In genomic region chr2:104709786-104710337, GRCm38 (mm10) we compare ENCODE assay signal across 39 mouse cellular contexts. TPM values are rescaled to one million over a fixed set of nuclear protein-coding genes. Genes with fewer than 3 reads are reported as not detected.
A peak's percentile ranks its signal among the peaks of the same experiment; 100 is the strongest.
DNase-seq lines count a peak whose midpoint lies in the region; ATAC-seq and TF ChIP-seq lines count a peak whose summit lies in the region.
"Had no signal": no experiment of that assay in that cellular context is flagged by ENCODE, and none has a peak within 500 bp of the region (broad histone marks: within the 10 kb centered on the region; RNA-seq: fewer than 3 reads in every experiment).

No protein-coding gene starts in this region.

- 0 out of 2 replicates have a peak, but pooled peaks cover 3% of the 10 kb centered on the region for H3K27me3 ChIP-seq in hindbrain, embryonic 13.5 days
- no peaks in the 10 kb centered on the region for H3K27me3 ChIP-seq in hindbrain, embryonic 16.5 days (replicated peaks; ENCODE audit: control insufficient read depth, insufficient read depth, low read length)
- H3K27me3 ChIP-seq in midbrain, embryonic 15.5 days (replicated peaks): no peaks in the 10 kb centered on the region
- no peaks in the 10 kb centered on the region for H3K27me3 ChIP-seq in midbrain, embryonic 11.5 days (ENCODE audit: control insufficient read depth, insufficient read depth, low read length)
- no peaks in the 10 kb centered on the region for H3K27me3 ChIP-seq in lung, postnatal 0 days (replicated peaks; ENCODE audit: insufficient read depth, low read length)

- no peaks in the 10 kb centered on the region for H3K9me3 ChIP-seq in hindbrain, embryonic 13.5 days
- H3K9me3 ChIP-seq in hindbrain, embryonic 16.5 days (ENCODE audit: control insufficient read depth, low read length): no peaks in the 10 kb centered on the region
- H3K9me3 ChIP-seq in midbrain, embryonic 15.5 days: no peaks in the 10 kb centered on the region
- H3K9me3 ChIP-seq in midbrain, embryonic 11.5 days (ENCODE audit: control insufficient read depth, low read length): no peaks in the 10 kb centered on the region
- H3K9me3 ChIP-seq in lung, postnatal 0 days (ENCODE audit: low read length): no peaks in the 10 kb centered on the region
- H3K9me3 ChIP-seq: heart, embryonic 12.5 days; limb, embryonic 12.5 days; liver, embryonic 15.5 days had no signal

- no peak overlapping the region for H3K9ac ChIP-seq in hindbrain, embryonic 13.5 days
- H3K9ac ChIP-seq in hindbrain, embryonic 16.5 days (ENCODE audit: low read depth, low read length): no peak overlapping the region
- no peak overlapping the region for H3K9ac ChIP-seq in midbrain, embryonic 15.5 days
- no peak overlapping the region for H3K9ac ChIP-seq in midbrain, embryonic 11.5 days (ENCODE audit: low read length)
- no peak overlapping the region for H3K9ac ChIP-seq in lung, postnatal 0 days (replicated peaks; ENCODE audit: low read depth)
- H3K9ac ChIP-seq: heart, embryonic 12.5 days; limb, embryonic 12.5 days; liver, embryonic 15.5 days; lung, embryonic 14.5 days had no signal

- peaks cover 37% of the 10 kb centered on the region for H3K79me2 ChIP-seq in macrophage (ENCODE audit: inconsistent target)

- no peak for TF ChIP-seq CTCF in lung, postnatal 0 days (IDR thresholded peaks at IDR 0.05)

- DNase-seq in midbrain, embryonic 11.5 days (ENCODE audit: low spot score, missing footprints): no peak
- no peak for DNase-seq in cerebellum, adult 18-20 months
- DNase-seq in lung, postnatal 0 days (ENCODE audit: low spot score): no peak
- DNase-seq: adrenal gland, adult 8-10 months; cerebellum, adult 8-10 months; cerebellum, postnatal 25 days; gastrocnemius, postnatal 36 days; heart, adult 18-20 months; heart, postnatal 10 days; kidney, adult 11 months; kidney, postnatal 14 days; lung, postnatal 36 days; right cerebral cortex, postnatal 4 days; thymus, postnatal 4 days had no signal

- TF ChIP-seq EP300 in lung, postnatal 0 days (IDR thresholded peaks at IDR 0.05): no peak

- no peak overlapping the region for H3K4me3 ChIP-seq in hindbrain, embryonic 13.5 days
- H3K4me3 ChIP-seq in hindbrain, embryonic 16.5 days (ENCODE audit: low read length): no peak overlapping the region
- no peak overlapping the region for H3K4me3 ChIP-seq in midbrain, embryonic 15.5 days
- no peak overlapping the region for H3K4me3 ChIP-seq in midbrain, embryonic 11.5 days (ENCODE audit: low read depth, low read length)
- no peak overlapping the region for H3K4me3 ChIP-seq in macrophage (ENCODE audit: inconsistent target)
- H3K4me3 ChIP-seq in lung, postnatal 0 days (ENCODE audit: low read depth, low read length): no peak overlapping the region
- H3K4me3 ChIP-seq: heart, embryonic 12.5 days; limb, embryonic 12.5 days; liver, embryonic 15.5 days had no signal

- H3K4me1 ChIP-seq in hindbrain, embryonic 13.5 days (replicated peaks): peaks cover 23% of the 10 kb centered on the region
- peaks cover 17% of the 10 kb centered on the region for H3K4me1 ChIP-seq in hindbrain, embryonic 16.5 days (ENCODE audit: control insufficient read depth, insufficient read depth, low read depth, low read length)
- H3K4me1 ChIP-seq in midbrain, embryonic 15.5 days: peaks cover 25% of the 10 kb centered on the region
- peaks cover 12% of the 10 kb centered on the region for H3K4me1 ChIP-seq in midbrain, embryonic 11.5 days (ENCODE audit: control insufficient read depth, insufficient read depth, low read length)
- H3K4me1 ChIP-seq in lung, postnatal 0 days (ENCODE audit: insufficient read depth, low read depth, low read length): no peaks in the 10 kb centered on the region

- WGBS in hindbrain, embryonic 13.5 days: 70% methylated on average over 6 of the region's 6 CpGs
- 58% methylated on average over 6 of the region's 6 CpGs for WGBS in hindbrain, embryonic 16.5 days
- WGBS in midbrain, embryonic 15.5 days: 61% methylated on average over 6 of the region's 6 CpGs
- WGBS in midbrain, embryonic 11.5 days: 71% methylated on average over 6 of the region's 6 CpGs
- 71% methylated on average over 6 of the region's 6 CpGs for WGBS in macrophage (ENCODE audit: missing documents)
- WGBS in lung, postnatal 0 days: 50% methylated on average over 6 of the region's 6 CpGs

- H3K4me2 ChIP-seq in hindbrain, embryonic 13.5 days: 0 out of 2 replicates have a peak overlapping the region, but pooled peaks have one; percentile 69
- H3K4me2 ChIP-seq in hindbrain, embryonic 16.5 days (ENCODE audit: low read length): no peak overlapping the region
- peak overlapping the region; percentile 78 for H3K4me2 ChIP-seq in midbrain, embryonic 15.5 days
- H3K4me2 ChIP-seq in midbrain, embryonic 11.5 days: no peak overlapping the region
- no peak overlapping the region for H3K4me2 ChIP-seq in lung, postnatal 0 days (replicated peaks; ENCODE audit: low read depth, low read length)
- H3K4me2 ChIP-seq: liver, embryonic 15.5 days had no signal

- no peak overlapping the region for H3K27ac ChIP-seq in hindbrain, embryonic 13.5 days
- no peak overlapping the region for H3K27ac ChIP-seq in hindbrain, embryonic 16.5 days (ENCODE audit: low read depth, low read length)
- no peak overlapping the region for H3K27ac ChIP-seq in midbrain, embryonic 15.5 days
- H3K27ac ChIP-seq in midbrain, embryonic 11.5 days (ENCODE audit: low read depth, low read length): no peak overlapping the region
- peak overlapping the region; percentile 68; the same call in 1 of the 2 replicates for H3K27ac ChIP-seq in macrophage
- H3K27ac ChIP-seq in lung, postnatal 0 days (ENCODE audit: low read length): no peak overlapping the region
- H3K27ac ChIP-seq: limb, embryonic 12.5 days; liver, embryonic 15.5 days; stomach, postnatal 0 days had no signal

- ATAC-seq in hindbrain, embryonic 13.5 days (ENCODE audit: low FRiP score): no peak
- no peak for ATAC-seq in hindbrain, embryonic 16.5 days
- ATAC-seq in midbrain, embryonic 15.5 days (replicated peaks): no peak
- no peak for ATAC-seq in midbrain, embryonic 11.5 days (ENCODE audit: low FRiP score)
- no peak for ATAC-seq in lung, postnatal 0 days
- ATAC-seq: CD4-positive, CD25-positive, alpha-beta regulatory T cell, adult 4 months; forebrain, embryonic 14.5 days; inflammation-experienced regulatory T-cells, adult 6 months had no signal

- peaks cover 12% of the 10 kb centered on the region for H3K36me3 ChIP-seq in hindbrain, embryonic 13.5 days
- peaks cover 2% of the 10 kb centered on the region for H3K36me3 ChIP-seq in hindbrain, embryonic 16.5 days (ENCODE audit: control insufficient read depth, insufficient read depth, low read length)
- H3K36me3 ChIP-seq in midbrain, embryonic 15.5 days (replicated peaks): peaks cover under 1% of the 10 kb centered on the region; the same call in 1 of the 2 replicates
- H3K36me3 ChIP-seq in midbrain, embryonic 11.5 days (ENCODE audit: control insufficient read depth, insufficient read depth, low read length): no peaks in the 10 kb centered on the region
- peaks cover 13% of the 10 kb centered on the region; the same call in 1 of the 2 replicates for H3K36me3 ChIP-seq in macrophage (ENCODE audit: inconsistent target)
- H3K36me3 ChIP-seq in lung, postnatal 0 days (ENCODE audit: insufficient read depth, low read length): no peaks in the 10 kb centered on the region
- H3K36me3 ChIP-seq: liver, embryonic 15.5 days had no signal

RNA-seq across cellular contexts. Expression of gene Tcp11l1, which starts 2.1 kb away (rescaled TPM):
- polyA plus RNA-seq in hindbrain, embryonic 13.5 days (2015; fragmentation: Nextera tagmentation; extraction: Ambion mirVana): 70.5 and 75.1 TPM in 2 replicates
- 48.8 and 55.5 TPM in 2 replicates for polyA plus RNA-seq in hindbrain, embryonic 16.5 days (2015; fragmentation: Nextera tagmentation; extraction: Ambion mirVana)
- polyA plus RNA-seq in midbrain, embryonic 15.5 days (2015; fragmentation: Nextera tagmentation; extraction: Ambion mirVana): 59.5 and 65.1 TPM in 2 replicates
- 58.4 and 72.3 TPM in 2 replicates for polyA plus RNA-seq in midbrain, embryonic 11.5 days (2014; fragmentation: Nextera tagmentation; extraction: Ambion mirVana)
- 10 to 100 TPM; 10.4 to 68.9 (median 41.4) TPM for total RNA-seq in macrophage (2018; cell fraction: chromatin; rRNA removed)
- total RNA-seq in macrophage (2018; cell fraction: cytosol; rRNA removed): 10 to 100 TPM; 23.1 to 39.7 (median 31.7) TPM
- total RNA-seq in macrophage (2018; cell fraction: nucleus; rRNA removed): 10 to 100 TPM; 11.1 to 78.2 (median 37.6) TPM
- 22.5 to 32.0 TPM (median 24.4 TPM) in 3 replicates for polyA plus RNA-seq in macrophage (2018)
- 12.5 and 12.9 TPM in 2 replicates for polyA plus RNA-seq in lung, postnatal 0 days (2015; fragmentation: Nextera tagmentation; extraction: Ambion mirVana)

RNA-seq across cellular contexts. Expression of gene Pin1rt1, which starts 6.3 kb away (rescaled TPM):
- not detected in 2 replicates for polyA plus RNA-seq in hindbrain, embryonic 13.5 days (2015; fragmentation: Nextera tagmentation; extraction: Ambion mirVana)
- polyA plus RNA-seq in hindbrain, embryonic 16.5 days (2015; fragmentation: Nextera tagmentation; extraction: Ambion mirVana): 0.30 TPM in 1 of 2 replicates, not detected in the other
- 0.19 and 0.34 TPM in 2 replicates for polyA plus RNA-seq in midbrain, embryonic 15.5 days (2015; fragmentation: Nextera tagmentation; extraction: Ambion mirVana)
- polyA plus RNA-seq in midbrain, embryonic 11.5 days (2014; fragmentation: Nextera tagmentation; extraction: Ambion mirVana): not detected in 2 replicates
- total RNA-seq in macrophage (2018; cell fraction: chromatin; rRNA removed): not detected
- total RNA-seq in macrophage (2018; cell fraction: cytosol; rRNA removed): not detected
- not detected for total RNA-seq in macrophage (2018; cell fraction: nucleus; rRNA removed)
- polyA plus RNA-seq in macrophage (2018): not detected in 3 replicates
- polyA plus RNA-seq in lung, postnatal 0 days (2015; fragmentation: Nextera tagmentation; extraction: Ambion mirVana): not detected in 2 replicates
- total RNA-seq: adrenal gland, adult 8-10 months; adrenal gland, postnatal 4 days; gastrocnemius, adult 18-20 months; gastrocnemius, postnatal 36 days; heart, adult 18-20 months; heart, postnatal 10 days; hematopoietic stem cell, adult 5-6 weeks; layer of hippocampus, postnatal 10 days; left cerebral cortex, adult 18-20 months; left cerebral cortex, postnatal 25 days; liver, adult 2 months had no signal
- polyA plus RNA-seq: CD4-positive, CD25-positive, alpha-beta regulatory T cell, adult 4 months; embryonic facial prominence, embryonic 11.5 days; forebrain, embryonic 14.5 days; frontal cortex, adult 2 months; heart, embryonic 12.5 days; inflammation-experienced regulatory T-cells, adult 6 months; kidney, embryonic 14.5 days; limb, embryonic 12.5 days; liver, adult 2 months; liver, embryonic 15.5 days; lung, embryonic 14.5 days; neural tube, embryonic 11.5 days; spleen, adult 2 months; stomach, postnatal 0 days; thymus, postnatal 0 days had no signal

RNA-seq across cellular contexts. Expression of gene Depdc7, which starts 32.8 kb away (rescaled TPM):
- 0.91 and 1.5 TPM in 2 replicates for polyA plus RNA-seq in hindbrain, embryonic 13.5 days (2015; fragmentation: Nextera tagmentation; extraction: Ambion mirVana)
- 1.8 and 1.9 TPM in 2 replicates for polyA plus RNA-seq in hindbrain, embryonic 16.5 days (2015; fragmentation: Nextera tagmentation; extraction: Ambion mirVana)
- 1.0 and 1.4 TPM in 2 replicates for polyA plus RNA-seq in midbrain, embryonic 15.5 days (2015; fragmentation: Nextera tagmentation; extraction: Ambion mirVana)
- polyA plus RNA-seq in midbrain, embryonic 11.5 days (2014; fragmentation: Nextera tagmentation; extraction: Ambion mirVana): 4.0 and 5.5 TPM in 2 replicates
- 10 to 100 TPM in 2 of 26 experiments, 1 to 10 TPM in 22, under 1 TPM in 2; 0.78 to 14.2 (median 6.4) TPM for total RNA-seq in macrophage (2018; cell fraction: chromatin; rRNA removed)
- total RNA-seq in macrophage (2018; cell fraction: cytosol; rRNA removed): 1 to 10 TPM; 1.7 to 8.2 (median 4.7) TPM
- total RNA-seq in macrophage (2018; cell fraction: nucleus; rRNA removed): 10 to 100 TPM in 1 of 26 experiments, 1 to 10 TPM in 25; 1.1 to 11.3 (median 2.9) TPM
- 7.6 to 10.3 TPM (median 7.7 TPM) in 3 replicates for polyA plus RNA-seq in macrophage (2018)
- polyA plus RNA-seq in lung, postnatal 0 days (2015; fragmentation: Nextera tagmentation; extraction: Ambion mirVana): 2.2 and 2.7 TPM in 2 replicates
- polyA plus RNA-seq: CD4-positive, CD25-positive, alpha-beta regulatory T cell, adult 4 months; inflammation-experienced regulatory T-cells, adult 6 months had no signal

Comparison
In these comparisons a context has a peak if more than half of its experiments do, and no peak if none do; other contexts are left out.
1. H3K4me2 ChIP-seq: peak in hindbrain, embryonic 13.5 days (single experiment) and midbrain, embryonic 15.5 days (single experiment); none in hindbrain, embryonic 16.5 days (single experiment), midbrain, embryonic 11.5 days (single experiment) and lung, postnatal 0 days (single experiment).